Mouse (Mus musculus): ENCODE data around the gene A930017K11Rik. TPM values are rescaled to one million over a fixed set of nuclear protein-coding genes. Genes with fewer than 3 reads are reported as not detected.
A peak's percentile ranks its signal among the peaks of the same experiment; 100 is the strongest.

A930017K11Rik gene
- 5.4 and 5.7 TPM in 2 replicates for polyA plus RNA-seq (2015; fragmentation: Nextera tagmentation; extraction: Ambion mirVana)

- 2% methylated on average over 58 of the region's 58 CpGs for WGBS
Observed at GRCm38 (mm10) chr17:25951803-25952623, at the start of gene A930017K11Rik. Gene A930017K11Rik (minus strand): TSS chr17:25952565.

GRCm38 (mm10) chr17:25998425-25998824 is 46.1 kb upstream of the A930017K11Rik start:
- H3K27ac ChIP-seq: no peak overlapping the region
- no peak overlapping the region for H3K4me3 ChIP-seq (replicated peaks)
- WGBS: 56% methylated on average over 11 of the region's 11 CpGs
- no peak overlapping the region for H3K9ac ChIP-seq
- H3K27me3 ChIP-seq: no peaks in the 10 kb centered on the region
- peak; percentile 58; the same call in 1 of the 2 replicates for ATAC-seq (replicated peaks; ENCODE audit: low FRiP score)
- no peaks in the 10 kb centered on the region for H3K9me3 ChIP-seq (replicated peaks)
- no peak overlapping the region for H3K4me2 ChIP-seq
- H3K4me1 ChIP-seq: peaks cover 7% of the 10 kb centered on the region
- peaks cover 51% of the 10 kb centered on the region for H3K36me3 ChIP-seq

More at GRCm38 (mm10) chr17:25951803-25952623, at the start of gene A930017K11Rik:
- peak within 1 kb of the TSS; percentile 52 for H3K4me3 ChIP-seq (replicated peaks)
- peak within 1 kb of the TSS; percentile 55 for H3K9ac ChIP-seq
- H3K27ac ChIP-seq: peak within 1 kb of the TSS; percentile 54
- ATAC-seq (replicated peaks; ENCODE audit: low FRiP score): no peak
- peak within 1 kb of the TSS; percentile 90 for H3K4me2 ChIP-seq
- H3K9me3 ChIP-seq (replicated peaks): no peaks in the 10 kb centered on the region
- H3K4me1 ChIP-seq: peaks cover 16% of the 10 kb centered on the region
- no peaks in the 10 kb centered on the region for H3K36me3 ChIP-seq
- H3K27me3 ChIP-seq: peaks cover 47% of the 10 kb centered on the region

- WGBS: 91% methylated on average over 3 of the region's 3 CpGs
- Histone ChIP-seq H3K36me3 (peaks cover 75% of the 10 kb centered on the region), H3K9ac (no peak overlapping the region)
Observed at GRCm38 (mm10) chr17:25993489-25993888, 41.1 kb upstream of the A930017K11Rik start.

GRCm38 (mm10) chr17:25992274-25992673 is 39.9 kb upstream of the A930017K11Rik start:
- WGBS: 92% methylated on average over 4 of the region's 4 CpGs
- Histone ChIP-seq H3K27me3 (no peaks in the 10 kb centered on the region), H3K4me3 (replicated peaks) (no peak overlapping the region), H3K4me2 (no peak overlapping the region), H3K9me3 (replicated peaks) (no peaks in the 10 kb centered on the region), H3K27ac (no peak overlapping the region), H3K4me1 (no peaks in the 10 kb centered on the region), H3K36me3 (peaks cover 63% of the 10 kb centered on the region), H3K9ac (no peak overlapping the region)
- ATAC-seq (replicated peaks; ENCODE audit: low FRiP score): no peak

More at GRCm38 (mm10) chr17:25993489-25993888, 41.1 kb upstream of the A930017K11Rik start:
- Histone ChIP-seq H3K9me3 (replicated peaks) (no peaks in the 10 kb centered on the region), H3K4me2 (no peak overlapping the region), H3K27me3 (no peaks in the 10 kb centered on the region), H3K4me3 (replicated peaks) (no peak overlapping the region), H3K4me1 (peaks cover 5% of the 10 kb centered on the region), H3K27ac (no peak overlapping the region)
- ATAC-seq (replicated peaks; ENCODE audit: low FRiP score): no peak

GRCm38 (mm10) chr17:25990331-25990730 is 38.0 kb upstream of the A930017K11Rik start:
- Histone ChIP-seq H3K4me1 (peaks cover 4% of the 10 kb centered on the region; the same call in 1 of the 2 replicates), H3K4me3 (replicated peaks) (no peak overlapping the region), H3K4me2 (no peak overlapping the region), H3K9me3 (replicated peaks) (no peaks in the 10 kb centered on the region), H3K9ac (no peak overlapping the region), H3K27me3 (no peaks in the 10 kb centered on the region), H3K27ac (no peak overlapping the region), H3K36me3 (peaks cover 54% of the 10 kb centered on the region)
- ATAC-seq (replicated peaks; ENCODE audit: low FRiP score): no peak
- 88% methylated on average over 5 of the region's 5 CpGs for WGBS

GRCm38 (mm10) chr17:25985306-25986294 is 33.2 kb upstream of the A930017K11Rik start, which contains the start of gene Capn15:
Gene Capn15 (minus strand): TSS chr17:25985796.
- under 1% methylated on average over 91 of the region's 91 CpGs for WGBS

GRCm38 (mm10) chr17:25984556-25985305 is 32.4 kb upstream of the A930017K11Rik start:
- ATAC-seq (replicated peaks; ENCODE audit: low FRiP score): no peak
- peaks cover 9% of the 10 kb centered on the region for H3K36me3 ChIP-seq
- no peaks in the 10 kb centered on the region for H3K27me3 ChIP-seq
- peak overlapping the region; percentile 90 for H3K27ac ChIP-seq
- WGBS: 10% methylated on average over 17 of the region's 17 CpGs
- peak overlapping the region; percentile 87 for H3K4me3 ChIP-seq (replicated peaks)
- H3K4me1 ChIP-seq: peaks cover 28% of the 10 kb centered on the region
- no peaks in the 10 kb centered on the region for H3K9me3 ChIP-seq (replicated peaks)
- peak overlapping the region; percentile 91 for H3K9ac ChIP-seq
- H3K4me2 ChIP-seq: peak overlapping the region; percentile 90

More at GRCm38 (mm10) chr17:25985306-25986294, 33.2 kb upstream of the A930017K11Rik start, which contains the start of gene Capn15:
- no peaks in the 10 kb centered on the region for H3K9me3 ChIP-seq (replicated peaks)
- H3K36me3 ChIP-seq: peaks cover 18% of the 10 kb centered on the region
- peak; percentile 99 for ATAC-seq (replicated peaks; ENCODE audit: low FRiP score)
- H3K9ac ChIP-seq: peak within 1 kb of the TSS; percentile 91
- H3K4me2 ChIP-seq: peak within 1 kb of the TSS; percentile 90
- no peaks in the 10 kb centered on the region for H3K27me3 ChIP-seq
- H3K4me1 ChIP-seq: peaks cover 28% of the 10 kb centered on the region
- H3K27ac ChIP-seq: peak within 1 kb of the TSS; percentile 90
- H3K4me3 ChIP-seq (replicated peaks): peak within 1 kb of the TSS; percentile 87

GRCm38 (mm10) chr17:25984066-25984465 is 31.7 kb upstream of the A930017K11Rik start:
- Histone ChIP-seq H3K4me2 (peak overlapping the region; percentile 90), H3K4me1 (peaks cover 30% of the 10 kb centered on the region), H3K27ac (no peak overlapping the region), H3K36me3 (peaks cover 3% of the 10 kb centered on the region), H3K27me3 (no peaks in the 10 kb centered on the region), H3K9ac (no peak overlapping the region), H3K9me3 (replicated peaks) (no peaks in the 10 kb centered on the region), H3K4me3 (replicated peaks) (peak overlapping the region; percentile 87)
- ATAC-seq (replicated peaks; ENCODE audit: low FRiP score): no peak
- 95% methylated on average over 1 of the region's 1 CpGs for WGBS

- Histone ChIP-seq H3K9me3 (replicated peaks) (no peaks in the 10 kb centered on the region), H3K4me3 (replicated peaks) (no peak overlapping the region), H3K27me3 (no peaks in the 10 kb centered on the region), H3K27ac (no peak overlapping the region), H3K4me1 (peaks cover 30% of the 10 kb centered on the region), H3K4me2 (no peak overlapping the region), H3K36me3 (peaks cover 2% of the 10 kb centered on the region; the same call in 1 of the 2 replicates), H3K9ac (no peak overlapping the region)
- ATAC-seq (replicated peaks; ENCODE audit: low FRiP score): no peak
- 70% methylated on average over 3 of the region's 3 CpGs for WGBS
Observed at GRCm38 (mm10) chr17:25982913-25983312, 30.5 kb upstream of the A930017K11Rik start.

GRCm38 (mm10) chr17:25980854-25981253 is 28.5 kb upstream of the A930017K11Rik start:
- ATAC-seq (replicated peaks; ENCODE audit: low FRiP score): no peak
- Histone ChIP-seq H3K4me1 (peaks cover 26% of the 10 kb centered on the region), H3K9me3 (replicated peaks) (no peaks in the 10 kb centered on the region), H3K9ac (no peak overlapping the region), H3K27me3 (no peaks in the 10 kb centered on the region), H3K4me3 (replicated peaks) (no peak overlapping the region), H3K27ac (no peak overlapping the region), H3K4me2 (no peak overlapping the region), H3K36me3 (peaks cover 4% of the 10 kb centered on the region; the same call in 1 of the 2 replicates)
- WGBS: 78% methylated on average over 5 of the region's 5 CpGs
